Mouse (Mus musculus) limb, embryonic 13.5 days (tissue): ENCODE results near the gene Lancl3. TPM values are rescaled to one million over a fixed set of nuclear protein-coding genes. Genes with fewer than 3 reads are reported as not detected.

Experiments
- ATAC-seq: fragments of 200-750 bp; cut with Nextera tagmentation; 2 replicates; pipeline ENCODE4 v1.8.0; 2017; ENCODE audit warnings: low read depth, moderate number of reproducible peaks, moderate TSS enrichment; ENCODE audit not compliant: low FRiP score
- H3K27ac ChIP-seq: fragments of 300-500 bp; sonication (generic); 2 replicates; pipeline ENCODE4 v1.5.1; 2015; ENCODE audit warnings: inconsistent platforms, mild to moderate bottlenecking, moderate library complexity
- H3K27me3 ChIP-seq: fragments of 300-500 bp; sonication (generic); 2 replicates; pipeline ENCODE4 v1.6.1; 2015; ENCODE audit warnings: mild to moderate bottlenecking, inconsistent platforms
- H3K36me3 ChIP-seq: fragments of 300-500 bp; sonication (generic); 2 replicates; pipeline ENCODE4 v1.6.1; 2015; ENCODE audit warnings: inconsistent platforms, mild to moderate bottlenecking, moderate library complexity
- H3K4me1 ChIP-seq: fragments of 300-500 bp; sonication (generic); 2 replicates; pipeline ENCODE4 v1.6.1; 2015; ENCODE audit warnings: inconsistent platforms
- H3K4me2 ChIP-seq: fragments of 300-500 bp; sonication (generic); replicated peaks from 2 replicates; pipeline ENCODE4 v1.6.1; 2015; ENCODE audit warnings: inconsistent platforms, mild to moderate bottlenecking, moderate library complexity
- H3K4me3 ChIP-seq: fragments of 300-500 bp; sonication (generic); 2 replicates; pipeline ENCODE4 v1.5.1; 2015; ENCODE audit warnings: moderate library complexity, mild to moderate bottlenecking, inconsistent platforms
- H3K9ac ChIP-seq: fragments of 300-500 bp; sonication (generic); 2 replicates; pipeline ENCODE4 v1.6.1; 2015; ENCODE audit warnings: mild to moderate bottlenecking, inconsistent platforms
- H3K9me3 ChIP-seq: fragments of 300-500 bp; sonication (generic); 2 replicates; pipeline ENCODE4 v1.6.1; 2016; ENCODE audit warnings: inconsistent platforms
- WGBS: fragments of 180-500 bp; shearing (Covaris S2); methylation state at CpG from one replicate; pipeline ENCODE4 v1.1.7; 2015; 5-methylcytosine and 5-hydroxymethylcytosine counted together
- polyA plus RNA-seq: library from polyadenylated mRNA; unstranded; fragments of >200 nt; fragmentation: Nextera tagmentation; extraction: Ambion mirVana; gene quantifications from 2 replicates; pipeline ENCODE4 v1.2.1, GENCODE M21; 2015

Lancl3 gene
- polyA plus RNA-seq, 1 experiment from 2014 or later: 0.87 TPM

DNA sequence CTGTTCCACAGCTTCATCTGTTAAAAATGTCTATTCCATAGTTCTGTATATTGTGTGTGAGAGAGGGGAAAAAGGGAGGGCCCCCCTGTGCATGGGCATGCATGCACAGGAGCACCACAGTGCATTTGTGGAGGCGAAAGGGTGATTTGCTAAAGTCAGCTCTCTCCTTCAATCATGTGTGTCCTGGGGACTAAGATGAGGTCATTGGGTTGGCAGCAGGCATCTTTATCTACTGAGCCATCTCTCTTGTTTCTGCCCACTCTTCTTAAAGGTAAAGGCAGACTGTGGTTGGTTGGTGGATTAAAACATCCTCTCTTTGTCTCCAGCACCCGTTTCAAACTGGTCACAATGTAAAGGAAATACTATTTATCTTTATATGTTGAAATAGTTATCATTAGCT lies 27.4 kb downstream of the Lancl3 start:
- ATAC-seq: no peak
- no peaks in the 10 kb centered on the region for H3K4me1 ChIP-seq
- WGBS: 84% methylated on average over 2 of the region's 2 CpGs
- no peaks in the 10 kb centered on the region for H3K9me3 ChIP-seq
- no peak overlapping the region for H3K4me3 ChIP-seq
- H3K9ac ChIP-seq: no peak overlapping the region
- no peaks in the 10 kb centered on the region for H3K27me3 ChIP-seq
- no peaks in the 10 kb centered on the region for H3K36me3 ChIP-seq
- H3K4me2 ChIP-seq: no peak overlapping the region
- H3K27ac ChIP-seq: no peak overlapping the region

DNA sequence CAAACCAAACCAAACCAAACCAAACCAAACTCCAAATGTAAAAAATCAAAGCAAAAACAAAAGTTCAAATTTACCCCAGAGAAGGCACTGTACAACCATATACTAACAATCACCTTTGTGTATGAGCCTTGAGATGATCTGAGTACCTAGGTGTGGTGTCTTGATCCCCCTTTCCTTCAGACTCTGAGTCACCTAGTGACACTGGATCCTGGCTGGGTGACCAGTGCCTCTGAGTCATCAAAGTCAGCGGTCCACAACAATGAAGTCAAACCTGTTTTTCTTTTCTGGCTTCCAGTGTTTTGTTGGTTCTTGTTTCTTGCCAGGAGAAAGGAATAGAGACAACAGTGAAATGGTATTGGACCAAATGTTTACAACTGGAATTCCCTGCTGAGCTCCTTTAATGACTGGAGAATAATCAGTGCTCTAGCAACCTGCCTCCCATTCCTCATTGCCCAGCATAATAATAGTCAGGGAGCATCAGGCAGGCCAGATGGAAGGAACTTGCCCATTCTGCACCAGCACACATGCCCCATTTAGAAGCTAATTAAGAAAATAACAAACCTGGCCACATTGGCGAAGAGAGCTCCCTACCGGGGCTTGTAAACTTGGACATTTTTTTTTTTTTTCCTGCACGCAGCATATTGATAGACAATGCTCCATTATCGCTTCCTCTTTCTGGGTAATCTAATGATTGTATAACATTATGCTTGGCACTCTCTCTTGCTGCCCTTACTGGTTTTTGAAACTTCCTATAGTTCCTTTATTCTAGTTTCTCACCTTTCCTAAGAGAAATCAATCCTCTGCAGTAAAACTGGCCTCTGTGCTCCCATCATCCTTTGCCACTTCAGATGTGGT lies 41.3 kb downstream of the Lancl3 start:
- Histone ChIP-seq H3K4me3 (no peak overlapping the region), H3K9me3 (no peaks in the 10 kb centered on the region), H3K27me3 (no peaks in the 10 kb centered on the region), H3K27ac (no peak overlapping the region), H3K4me1 (no peaks in the 10 kb centered on the region), H3K4me2 (no peak overlapping the region), H3K9ac (no peak overlapping the region), H3K36me3 (no peaks in the 10 kb centered on the region)
- 54% methylated on average over 5 of the region's 5 CpGs for WGBS
- no peak for ATAC-seq

DNA sequence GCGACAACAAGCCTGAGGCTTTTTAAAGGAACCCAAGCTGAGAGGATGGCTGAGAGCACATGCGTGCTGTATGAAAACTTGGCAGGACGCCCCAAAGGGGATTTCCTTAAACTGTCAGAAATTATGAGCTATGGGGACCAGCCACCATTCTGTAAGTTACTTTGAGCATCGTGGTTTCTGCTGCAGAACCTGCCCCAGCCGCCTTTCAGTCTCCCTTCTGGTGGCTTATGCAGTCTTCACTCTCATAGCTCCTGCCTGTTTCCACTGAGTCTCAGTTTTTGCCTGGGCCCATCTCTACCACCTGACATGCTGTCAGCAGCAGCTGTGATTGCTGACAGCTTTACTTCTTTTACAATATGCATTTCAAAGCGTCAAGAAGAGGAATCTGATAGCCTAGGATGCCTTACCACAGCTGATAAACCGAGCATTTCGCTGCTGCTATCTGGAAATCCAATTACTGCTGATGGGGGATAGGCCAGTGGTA lies 43.7 kb downstream of the Lancl3 start:
- H3K9me3 ChIP-seq: no peaks in the 10 kb centered on the region
- no peaks in the 10 kb centered on the region for H3K36me3 ChIP-seq
- 51% methylated on average over 8 of the region's 8 CpGs for WGBS
- no peaks in the 10 kb centered on the region for H3K4me1 ChIP-seq
- ATAC-seq: peak; percentile 11; the same call in 1 of the 2 replicates
- H3K27me3 ChIP-seq: no peaks in the 10 kb centered on the region
- no peak overlapping the region for H3K9ac ChIP-seq
- H3K4me3 ChIP-seq: no peak overlapping the region
- no peak overlapping the region for H3K27ac ChIP-seq
- H3K4me2 ChIP-seq: no peak overlapping the region

DNA sequence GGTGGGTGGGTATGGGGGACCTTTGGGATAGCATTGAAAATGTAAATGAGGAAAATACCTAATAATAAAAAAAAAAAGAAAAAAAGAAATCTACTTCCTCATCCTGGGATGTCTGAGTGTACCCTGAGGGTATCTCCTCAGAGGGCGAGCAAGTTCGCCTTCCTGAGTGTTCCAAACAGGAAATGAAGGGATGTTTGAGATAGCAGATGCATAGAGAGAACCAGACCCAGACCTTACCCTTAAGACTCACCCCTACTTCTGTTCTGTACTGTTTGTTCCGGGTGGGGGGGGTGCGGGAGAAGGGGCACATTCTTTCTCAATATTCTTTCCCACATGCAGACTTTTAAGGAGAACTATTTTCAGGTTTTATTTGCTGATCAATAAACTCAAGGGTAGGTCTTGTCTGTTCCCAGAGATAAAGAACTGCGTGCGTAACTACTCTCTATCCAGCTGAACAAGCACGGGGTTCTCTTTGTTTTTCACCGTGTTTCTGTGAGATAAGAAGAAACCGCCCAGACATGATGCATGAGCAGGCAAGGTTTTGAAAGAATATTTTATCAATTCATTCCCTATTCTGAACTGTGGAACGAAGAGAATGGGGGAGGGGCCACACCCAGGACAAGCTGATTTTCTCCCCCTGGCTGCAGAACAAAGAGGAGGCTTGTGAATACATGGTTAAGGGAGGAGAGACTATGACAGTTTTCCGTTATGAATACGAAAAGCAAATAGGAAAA lies 45.1 kb downstream of the Lancl3 start:
- no peak overlapping the region for H3K27ac ChIP-seq
- ATAC-seq: no peak
- no peak overlapping the region for H3K9ac ChIP-seq
- H3K27me3 ChIP-seq: no peaks in the 10 kb centered on the region
- no peak overlapping the region for H3K4me3 ChIP-seq
- H3K4me1 ChIP-seq: no peaks in the 10 kb centered on the region
- H3K9me3 ChIP-seq: no peaks in the 10 kb centered on the region
- WGBS: 76% methylated on average over 12 of the region's 12 CpGs
- no peaks in the 10 kb centered on the region for H3K36me3 ChIP-seq
- H3K4me2 ChIP-seq: no peak overlapping the region

DNA sequence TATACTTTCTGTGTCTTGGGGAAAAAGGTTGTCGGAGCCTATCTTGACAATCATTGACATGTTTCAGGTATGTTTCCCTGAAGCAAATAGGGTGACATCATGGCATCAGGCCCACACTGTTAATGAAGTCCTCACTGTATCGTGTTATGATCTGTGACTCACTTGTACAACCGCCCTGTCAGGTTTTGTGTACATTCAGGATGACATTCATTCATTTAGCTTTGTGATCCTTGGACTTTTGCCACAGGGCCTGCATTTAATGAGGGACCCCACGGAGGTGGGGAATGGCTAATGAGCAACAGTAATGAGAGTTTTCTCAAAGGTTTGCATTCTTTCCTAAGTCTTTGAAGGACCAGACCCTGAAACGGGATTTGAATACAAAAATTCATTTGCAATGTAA lies 49.2 kb downstream of the Lancl3 start:
- Histone ChIP-seq H3K4me3 (no peak overlapping the region), H3K27me3 (no peaks in the 10 kb centered on the region), H3K36me3 (no peaks in the 10 kb centered on the region), H3K4me2 (no peak overlapping the region), H3K9ac (no peak overlapping the region), H3K27ac (no peak overlapping the region), H3K9me3 (no peaks in the 10 kb centered on the region), H3K4me1 (no peaks in the 10 kb centered on the region)
- ATAC-seq: no peak
- WGBS: 50% methylated on average over 5 of the region's 5 CpGs

DNA sequence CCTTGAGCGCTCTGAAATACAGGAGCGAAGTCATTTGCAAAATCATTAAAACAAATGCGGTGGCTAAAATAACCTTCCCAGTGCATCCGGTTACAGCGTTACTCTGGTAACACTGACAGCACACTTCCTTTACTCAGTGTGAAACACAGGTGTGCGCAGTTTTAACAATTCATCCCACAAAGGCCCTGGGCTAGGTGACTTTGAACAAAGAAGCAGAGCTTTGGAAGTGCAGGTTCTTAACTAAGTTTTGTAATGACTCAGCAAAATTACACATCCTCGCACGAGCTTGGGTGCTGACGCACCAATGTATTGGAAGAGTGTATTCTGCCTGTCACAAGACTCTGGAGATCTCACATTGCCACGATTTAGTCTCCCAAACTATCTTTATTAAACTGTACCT lies 54.3 kb downstream of the Lancl3 start:
- H3K36me3 ChIP-seq: no peaks in the 10 kb centered on the region
- no peaks in the 10 kb centered on the region for H3K27me3 ChIP-seq
- WGBS: 68% methylated on average over 10 of the region's 10 CpGs
- H3K9me3 ChIP-seq: no peaks in the 10 kb centered on the region
- ATAC-seq: no peak
- H3K27ac ChIP-seq: no peak overlapping the region
- H3K4me2 ChIP-seq: no peak overlapping the region
- H3K9ac ChIP-seq: no peak overlapping the region
- H3K4me3 ChIP-seq: no peak overlapping the region
- H3K4me1 ChIP-seq: no peaks in the 10 kb centered on the region

DNA sequence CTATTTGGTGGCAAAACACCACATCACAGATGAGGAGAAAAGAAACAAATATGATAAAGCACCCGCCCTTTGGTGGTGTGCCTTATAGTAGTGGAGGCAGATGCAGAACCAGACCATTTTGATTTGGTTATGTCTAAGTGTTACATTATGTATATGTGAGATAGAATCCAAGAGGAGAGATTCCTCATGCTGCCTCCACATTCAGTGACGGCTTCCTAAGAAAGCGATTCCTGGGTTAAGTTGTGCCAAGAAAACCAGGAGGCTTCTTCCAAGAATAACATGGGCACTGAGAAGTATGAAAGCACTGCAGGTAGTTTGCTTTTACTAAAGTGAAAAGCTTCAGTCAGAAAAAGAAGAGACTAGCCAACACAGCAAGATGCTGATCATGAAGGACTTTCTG lies 55.2 kb downstream of the Lancl3 start:
- Histone ChIP-seq H3K4me2 (no peak overlapping the region), H3K36me3 (no peaks in the 10 kb centered on the region), H3K27ac (no peak overlapping the region), H3K4me1 (no peaks in the 10 kb centered on the region), H3K9me3 (no peaks in the 10 kb centered on the region), H3K9ac (no peak overlapping the region), H3K27me3 (no peaks in the 10 kb centered on the region), H3K4me3 (no peak overlapping the region)
- WGBS: 85% methylated on average over 3 of the region's 3 CpGs
- no peak for ATAC-seq

DNA sequence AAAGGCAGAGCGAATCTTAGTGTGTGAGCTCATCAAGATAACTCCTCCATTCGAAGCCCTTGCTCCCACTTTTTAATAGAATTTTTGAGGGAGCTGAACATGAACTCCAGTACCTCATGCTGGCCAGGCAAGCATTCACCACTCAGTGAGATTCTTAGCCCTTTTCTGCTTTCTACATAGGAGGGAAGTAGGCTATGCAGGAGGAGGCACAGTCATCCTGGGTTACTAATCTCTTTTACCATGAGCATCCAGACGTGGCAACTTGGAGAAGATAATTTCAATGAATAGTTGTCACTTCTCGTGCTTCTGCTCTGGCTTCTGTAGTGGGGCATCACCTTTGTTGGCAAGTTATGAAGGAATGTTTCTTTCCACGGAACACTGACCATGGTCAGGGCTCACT lies 57.1 kb downstream of the Lancl3 start, which contains the start of gene Gm14862:
Gene Gm14862, minus strand, starts transcription at position 134 of the 400 bp plus-strand sequence.
- Histone ChIP-seq H3K9ac (no peak within 1 kb of the TSS), H3K27me3 (no peaks in the 10 kb centered on the region), H3K36me3 (no peaks in the 10 kb centered on the region), H3K27ac (no peak within 1 kb of the TSS), H3K4me3 (no peak within 1 kb of the TSS), H3K4me1 (no peaks in the 10 kb centered on the region), H3K9me3 (no peaks in the 10 kb centered on the region), H3K4me2 (no peak within 1 kb of the TSS)
- WGBS: 84% methylated on average over 5 of the region's 5 CpGs
- ATAC-seq: no peak

DNA sequence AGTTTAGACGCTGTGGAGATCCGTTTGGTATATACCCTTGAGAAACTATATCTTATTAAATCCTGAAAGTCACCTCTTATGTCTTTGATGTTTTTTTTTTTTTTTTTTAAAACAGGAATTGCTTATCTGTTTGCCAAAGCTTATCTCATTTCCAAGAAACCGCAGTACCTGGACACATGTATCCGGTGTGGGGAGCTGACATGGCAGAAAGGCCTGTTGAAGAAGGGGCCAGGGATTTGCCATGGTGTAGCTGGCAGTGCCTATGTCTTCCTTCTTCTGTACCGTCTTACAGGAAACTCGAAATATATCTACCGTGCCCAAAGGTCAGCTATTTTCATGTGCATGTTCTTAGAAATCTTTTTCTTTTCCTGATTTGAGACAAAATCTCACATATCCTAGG lies 58.1 kb downstream of the Lancl3 start:
- no peak overlapping the region for H3K27ac ChIP-seq
- no peak overlapping the region for H3K4me3 ChIP-seq
- no peaks in the 10 kb centered on the region for H3K27me3 ChIP-seq
- no peak overlapping the region for H3K9ac ChIP-seq
- no peaks in the 10 kb centered on the region for H3K36me3 ChIP-seq
- H3K9me3 ChIP-seq: no peaks in the 10 kb centered on the region
- ATAC-seq: no peak
- H3K4me2 ChIP-seq: no peak overlapping the region
- WGBS: 87% methylated on average over 7 of the region's 7 CpGs
- H3K4me1 ChIP-seq: no peaks in the 10 kb centered on the region

DNA sequence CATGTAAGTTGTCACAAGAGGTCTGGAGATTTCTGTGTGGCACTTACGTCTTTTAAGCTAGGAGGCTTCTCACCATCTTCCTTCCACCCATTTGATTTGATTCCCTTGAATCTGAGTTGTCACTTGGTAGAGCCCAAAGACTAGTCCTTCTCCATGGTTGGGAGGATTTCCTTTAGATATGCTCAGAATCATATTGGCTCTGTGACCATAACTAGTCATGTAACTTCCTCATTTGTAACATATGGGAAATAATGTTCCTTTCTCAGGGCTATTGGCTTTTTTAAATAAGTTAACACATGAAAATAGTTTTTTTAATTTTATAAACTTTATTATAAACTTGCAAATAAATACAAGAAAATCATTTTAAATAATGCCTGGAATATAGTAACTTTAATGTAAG lies 59.6 kb downstream of the Lancl3 start:
- Histone ChIP-seq H3K4me1 (no peaks in the 10 kb centered on the region), H3K27me3 (no peaks in the 10 kb centered on the region), H3K4me3 (no peak overlapping the region), H3K36me3 (no peaks in the 10 kb centered on the region), H3K9me3 (no peaks in the 10 kb centered on the region), H3K9ac (no peak overlapping the region), H3K4me2 (no peak overlapping the region), H3K27ac (no peak overlapping the region)
- 96% methylated on average over 1 of the region's 1 CpGs for WGBS
- ATAC-seq: no peak

DNA sequence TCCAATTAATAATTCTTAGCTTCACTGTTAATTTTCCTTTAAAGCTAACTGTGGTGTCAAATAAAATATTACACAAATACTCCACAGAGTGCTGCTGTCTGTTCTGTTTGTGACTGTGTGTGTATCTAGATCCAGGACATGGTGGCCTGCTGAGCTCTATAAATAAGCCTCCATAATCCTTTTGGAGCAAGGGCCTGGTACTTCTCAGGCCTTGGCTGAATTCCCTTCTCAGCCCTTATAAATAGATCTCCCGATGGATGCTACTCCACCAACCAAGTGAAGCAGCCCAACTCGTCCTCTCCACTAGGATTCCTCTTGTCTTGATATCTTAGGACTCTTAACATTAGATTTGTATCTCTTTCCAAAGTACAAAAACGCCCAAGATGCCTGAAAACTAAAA lies 71.4 kb downstream of the Lancl3 start:
- no peak overlapping the region for H3K4me2 ChIP-seq
- no peaks in the 10 kb centered on the region for H3K36me3 ChIP-seq
- H3K9ac ChIP-seq: no peak overlapping the region
- no peak for ATAC-seq
- 66% methylated on average over 3 of the region's 3 CpGs for WGBS
- no peaks in the 10 kb centered on the region for H3K9me3 ChIP-seq
- H3K4me3 ChIP-seq: no peak overlapping the region
- no peak overlapping the region for H3K27ac ChIP-seq
- no peaks in the 10 kb centered on the region for H3K4me1 ChIP-seq
- no peaks in the 10 kb centered on the region for H3K27me3 ChIP-seq

DNA sequence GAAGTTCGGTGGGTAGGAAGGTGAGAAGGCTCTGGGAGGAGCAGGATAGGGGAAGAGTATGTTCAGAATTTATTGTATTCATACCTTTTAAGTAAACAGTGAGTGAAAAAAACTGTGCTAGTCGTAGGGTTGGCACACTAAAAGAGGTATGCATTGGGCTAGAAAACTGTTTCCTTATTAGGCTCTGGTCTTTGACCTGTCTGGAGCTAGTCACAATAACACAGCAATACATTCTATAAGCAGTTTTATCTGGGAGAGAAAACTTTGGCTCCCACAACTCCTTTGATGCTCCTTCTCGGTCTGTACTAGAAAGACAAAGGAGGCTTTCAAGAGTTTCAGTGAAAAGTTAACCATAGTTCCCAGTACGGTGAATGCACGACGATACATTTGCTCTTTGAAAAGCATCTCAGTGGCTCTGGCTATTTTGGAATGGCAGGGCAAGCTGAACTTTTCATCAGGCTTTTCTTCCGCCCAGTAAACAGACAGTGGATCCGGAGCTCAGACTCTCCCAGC lies 72.3 kb downstream of the Lancl3 start:
- Histone ChIP-seq H3K4me2 (peak overlapping the region; percentile 63), H3K27me3 (no peaks in the 10 kb centered on the region), H3K9ac (peak overlapping the region; percentile 63), H3K4me3 (peak overlapping the region; percentile 55), H3K9me3 (no peaks in the 10 kb centered on the region), H3K27ac (no peak overlapping the region), H3K4me1 (no peaks in the 10 kb centered on the region), H3K36me3 (no peaks in the 10 kb centered on the region)
- ATAC-seq: no peak
- 16% methylated on average over 8 of the region's 8 CpGs for WGBS
